Mouse (Mus musculus) adrenal gland, postnatal 36 days (tissue): ENCODE measurements around the gene Gm20388. TPM values are rescaled to one million over a fixed set of nuclear protein-coding genes. Genes with fewer than 3 reads are reported as not detected.

ENCODE experiments used
- DNase-seq, 2 experiments: peaks; one replicate each; pipeline ENCODE4 v3.0.0; 2021; ENCODE audit warnings: mixed read lengths in 1 of 2
- total RNA-seq, 2 experiments: library from RNA; stranded (reverse); gene quantifications; 2 replicates each; pipeline ENCODE4 v1.2.3; 2021

Gm20388 gene
- total RNA-seq, 2 experiments from 2014 or later: 2.4 to 7.4 TPM

DNA sequence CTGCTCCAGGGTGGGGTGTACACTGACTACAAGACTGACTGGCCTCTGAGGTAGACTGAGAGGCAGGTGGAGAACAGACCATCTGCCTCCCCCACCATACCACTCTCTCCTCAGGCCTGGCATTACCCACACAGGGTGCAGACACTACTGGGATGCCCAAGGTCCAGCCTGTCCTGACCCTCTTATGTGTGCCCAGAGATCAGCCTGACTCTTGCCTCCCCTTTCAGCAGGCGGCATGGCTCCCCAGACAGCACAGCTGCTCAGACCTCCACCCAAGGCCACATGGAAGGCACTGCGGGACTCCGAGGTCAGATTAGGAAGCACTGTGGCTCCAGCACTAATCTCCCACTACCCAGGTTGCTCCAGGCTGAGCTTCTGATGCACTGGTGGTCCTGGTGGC, 2760.1 kb downstream of the Gm20388 start:
- DNase-seq: no peak

DNA sequence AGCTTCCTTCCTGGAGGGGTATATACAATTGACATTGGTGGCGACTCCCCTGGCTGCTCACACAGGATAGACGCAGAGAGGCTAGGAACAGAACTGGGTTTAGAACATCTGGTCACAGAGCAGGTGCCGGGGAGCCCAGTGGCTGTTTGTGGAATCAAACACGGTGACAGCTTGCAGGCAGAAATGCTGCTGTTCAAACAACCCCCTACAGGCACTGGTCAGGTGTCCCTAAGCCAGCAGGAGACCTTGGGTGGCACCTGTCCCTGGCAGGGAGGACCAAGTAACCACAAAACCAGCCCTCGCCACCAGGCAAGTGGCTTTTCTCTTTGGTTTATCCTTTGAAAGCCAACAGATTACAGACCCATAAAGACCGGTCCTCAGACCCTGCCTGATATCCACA, 2761.3 kb downstream of the Gm20388 start:
- no peak for DNase-seq

DNA sequence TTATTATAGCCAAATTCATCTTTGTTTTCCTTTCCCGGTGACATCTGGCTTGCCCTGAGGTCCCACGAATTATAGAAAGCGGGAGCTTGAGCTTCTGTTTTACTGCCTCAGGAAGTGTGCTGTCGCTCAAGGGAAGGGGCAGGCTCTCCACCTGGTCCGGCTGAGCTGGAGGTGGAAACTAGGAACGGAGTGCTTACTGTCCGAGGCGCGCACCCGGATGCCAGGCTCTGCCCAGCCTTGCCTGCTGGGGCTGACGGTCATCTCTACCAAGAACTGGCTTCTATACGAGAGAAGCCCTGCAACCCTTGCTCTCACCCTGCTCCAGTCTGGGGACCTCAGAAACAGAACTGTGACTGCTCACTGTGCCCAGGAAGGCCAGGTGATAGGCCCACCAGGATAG, 2763.3 kb downstream of the Gm20388 start:
- no peak for DNase-seq

GRCm38 (mm10) chr8:122674999-122675398, 2764.4 kb downstream of the Gm20388 start:
- no peak for DNase-seq

- no peak for DNase-seq
These were observed 2765.2 kb downstream of the Gm20388 start for GRCm38 (mm10) chr8:122675596-122676420.

DNA sequence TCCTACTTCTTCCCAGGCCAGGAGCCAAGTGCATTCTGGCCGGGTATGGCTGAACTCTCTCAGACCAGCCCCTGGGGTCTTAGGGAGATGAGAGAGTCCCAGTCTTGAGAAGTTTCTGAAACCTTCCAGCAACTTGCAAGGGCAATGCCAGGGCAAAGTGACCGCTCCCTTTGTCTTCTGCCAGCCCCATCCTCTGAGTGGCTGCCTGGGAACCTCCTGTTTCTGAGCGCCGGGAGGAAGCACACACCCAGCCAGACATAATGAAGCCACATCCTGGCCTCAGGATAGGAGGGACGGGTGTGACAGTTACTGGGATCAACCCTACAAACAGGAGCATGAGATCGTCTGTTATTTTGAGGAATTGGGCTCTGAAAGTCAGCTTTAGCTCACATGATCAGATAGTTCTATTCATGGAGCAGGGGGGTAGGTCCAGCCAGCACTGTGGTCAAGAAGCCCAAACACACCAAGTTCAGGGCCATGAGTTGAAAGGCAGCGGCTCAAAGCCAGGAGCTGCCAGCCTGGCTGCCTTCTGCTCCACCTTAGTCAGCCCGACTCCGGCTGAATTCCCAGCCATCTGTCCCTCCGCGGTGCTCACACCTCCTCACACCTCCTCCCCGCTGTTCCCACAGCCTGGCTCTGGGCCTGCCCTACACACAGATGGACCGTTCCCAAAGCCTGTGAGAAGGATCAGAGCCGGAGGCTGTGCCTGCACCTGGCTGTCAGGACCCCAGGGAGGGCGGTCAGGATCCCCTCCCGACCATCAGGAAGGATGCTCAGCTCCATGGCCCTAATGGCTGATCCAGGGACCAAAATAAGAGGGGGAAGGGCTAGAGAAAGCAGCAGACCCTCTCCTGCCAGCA, 2766.2 kb downstream of the Gm20388 start:
- peak; percentile 51 to 65 for DNase-seq

- DNase-seq: no peak
These were observed 2766.9 kb downstream of the Gm20388 start for GRCm38 (mm10) chr8:122677481-122678021.

DNA sequence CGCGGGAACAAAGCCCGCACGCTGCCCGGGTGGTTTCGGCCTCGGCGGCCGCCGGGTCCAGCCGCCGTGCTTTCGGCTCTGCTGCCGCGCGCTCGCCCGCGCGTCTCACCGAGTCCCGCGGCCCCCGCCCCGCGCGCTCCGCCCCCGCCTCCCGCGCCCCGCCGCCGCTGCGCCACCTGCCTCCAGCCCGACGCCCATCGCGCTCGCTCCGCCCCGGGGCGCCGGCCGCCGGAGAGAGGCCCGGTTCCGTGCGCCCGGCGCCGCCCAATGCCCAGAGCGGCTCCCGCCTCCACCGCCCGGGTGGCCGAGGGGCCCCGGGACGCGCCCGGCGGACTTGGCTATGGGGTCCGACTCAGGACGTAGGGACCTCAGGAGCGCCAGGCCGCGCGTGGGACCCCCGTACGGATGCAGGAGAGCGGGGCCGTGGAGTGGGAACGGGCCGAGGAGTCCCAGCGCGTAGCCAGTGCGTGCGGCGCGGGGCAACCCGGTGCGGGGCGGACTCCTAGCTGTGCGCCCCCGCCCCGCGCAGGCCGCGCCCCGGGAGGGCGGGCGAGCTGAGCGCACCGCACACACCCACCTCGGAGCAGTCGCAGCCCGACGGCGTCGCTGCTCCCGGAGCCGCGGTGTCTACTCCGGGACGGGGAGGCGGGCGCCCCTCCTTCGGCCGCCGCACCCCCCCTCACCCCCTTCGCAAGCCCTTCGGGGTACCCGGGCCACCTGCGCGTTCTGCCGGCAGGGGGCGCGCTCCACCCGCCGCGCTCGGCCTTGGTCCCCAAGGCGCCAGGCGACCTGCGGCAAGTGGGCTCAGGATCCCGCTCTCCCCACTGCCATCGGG, 2767.6 kb downstream of the Gm20388 start:
- DNase-seq: peak; percentile 84 to 90

- no peak for DNase-seq
These were observed 2768.2 kb downstream of the Gm20388 start for GRCm38 (mm10) chr8:122678896-122679210.

DNA sequence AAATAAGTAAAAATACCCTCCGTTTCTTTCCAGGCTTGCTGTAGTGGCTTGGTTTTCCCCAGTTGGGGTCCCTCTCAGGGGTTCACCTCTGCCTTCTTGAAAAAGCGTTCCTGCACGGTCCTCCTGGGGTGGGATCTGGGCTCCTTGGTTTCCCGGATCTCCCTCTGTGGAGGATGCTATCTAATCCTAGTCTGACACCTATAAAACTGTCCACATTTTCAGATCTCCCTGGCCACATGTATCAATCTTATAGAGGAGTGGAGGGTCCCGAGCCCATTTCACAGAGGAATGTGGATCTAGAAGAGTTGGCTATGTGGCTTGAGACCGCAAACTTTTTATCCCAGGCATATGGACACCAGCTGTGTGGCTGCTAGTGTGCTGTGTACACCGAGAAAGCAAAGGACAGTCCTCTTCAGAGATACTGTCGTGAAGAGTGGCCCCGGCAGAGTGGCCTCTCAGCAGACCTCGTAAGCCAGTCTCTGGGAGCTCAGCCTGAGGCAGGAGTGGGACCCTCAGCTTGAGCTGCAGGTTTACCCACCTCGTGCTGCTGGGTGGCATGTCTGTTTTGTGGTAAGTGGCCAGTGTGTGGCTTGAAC, 2768.8 kb downstream of the Gm20388 start:
- no peak for DNase-seq

GRCm38 (mm10) chr8:122680171-122680570, 2769.5 kb downstream of the Gm20388 start:
- DNase-seq: no peak

GRCm38 (mm10) chr8:122682820-122683219, 2772.2 kb downstream of the Gm20388 start:
- DNase-seq: no peak

DNA sequence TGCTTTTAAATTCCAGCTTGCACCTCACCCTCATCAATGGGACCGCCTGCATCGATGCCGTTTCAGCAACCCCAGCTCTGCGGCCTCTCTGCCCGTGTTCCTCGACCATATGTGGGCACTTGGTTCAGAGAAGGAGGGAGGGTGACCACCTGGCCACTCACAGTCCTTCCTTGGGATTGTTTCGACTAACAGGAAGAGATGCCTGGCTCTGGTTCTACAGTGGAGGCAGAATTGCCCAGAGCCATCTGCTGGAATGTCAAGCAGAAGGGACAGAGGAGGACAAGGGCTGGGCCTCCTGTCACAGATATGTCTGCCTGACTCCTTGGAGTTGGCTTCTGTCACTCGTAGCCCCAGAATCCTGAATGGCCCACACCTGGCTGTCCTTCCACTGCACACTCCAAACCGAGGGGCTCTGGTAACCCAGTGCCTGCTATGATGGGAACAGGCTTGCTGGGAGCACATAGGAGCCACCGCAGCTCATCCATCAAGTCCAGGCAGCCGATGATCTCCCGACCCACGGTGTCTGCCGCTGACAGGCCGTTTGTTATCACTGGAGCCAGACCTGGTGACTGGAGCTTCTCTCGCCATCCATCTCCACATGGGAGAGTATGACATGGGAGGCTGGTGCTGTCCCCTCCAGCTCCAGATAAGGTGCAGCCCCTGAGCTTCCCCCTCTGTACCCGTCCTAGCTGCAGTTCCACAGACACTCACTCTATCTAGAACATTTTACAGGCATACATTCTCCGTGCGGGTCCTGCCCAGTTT, 2774.6 kb downstream of the Gm20388 start:
- no peak for DNase-seq

- DNase-seq: no peak
These were observed 2776.2 kb downstream of the Gm20388 start for GRCm38 (mm10) chr8:122686879-122687278.

DNA sequence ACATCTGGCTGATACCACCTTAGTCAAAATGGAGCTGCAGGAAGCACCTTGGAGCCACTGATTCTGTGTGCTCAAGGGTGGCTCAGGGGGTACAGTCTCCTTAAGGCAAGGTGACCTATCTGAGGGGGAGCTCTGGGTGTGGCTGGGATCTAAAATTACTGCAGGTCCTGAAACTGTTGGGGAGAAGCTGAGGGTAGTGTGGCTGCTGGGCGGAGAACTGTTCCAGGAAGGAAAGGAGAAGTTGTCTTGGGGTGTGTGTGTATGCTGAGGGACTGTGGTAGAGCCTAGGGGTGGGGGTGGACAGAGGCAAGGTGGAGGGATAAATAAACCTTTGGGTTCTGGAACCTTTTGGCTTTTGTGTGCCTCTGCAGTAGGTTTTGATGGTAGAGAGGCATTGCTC, 2778.7 kb downstream of the Gm20388 start:
- no peak for DNase-seq

GRCm38 (mm10) chr8:122691018-122691417, 2780.4 kb downstream of the Gm20388 start:
- DNase-seq: peak; percentile 66 to 81

DNA sequence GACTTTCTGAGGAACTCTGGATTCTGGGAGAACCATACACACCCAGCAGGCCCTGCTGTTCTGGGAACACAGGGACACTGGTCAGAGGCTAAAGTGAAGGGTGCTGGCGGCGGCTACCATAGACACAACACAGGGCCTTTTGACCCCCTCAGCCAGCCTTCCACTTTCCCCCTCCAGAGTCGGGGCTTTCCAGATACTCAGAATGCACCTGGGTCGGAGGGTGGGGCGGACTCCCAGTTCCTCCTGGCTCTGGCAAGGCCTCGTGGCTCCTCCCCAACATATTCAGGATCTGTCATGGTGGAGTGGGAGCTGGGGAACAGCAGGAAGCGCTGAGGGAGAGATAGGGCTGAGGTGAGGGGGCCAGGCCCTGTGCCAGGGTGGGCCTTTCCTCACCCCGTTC, 2781.5 kb downstream of the Gm20388 start:
- DNase-seq: no peak

- DNase-seq: peak; percentile 18 to 52
These were observed 2784.9 kb downstream of the Gm20388 start for GRCm38 (mm10) chr8:122695438-122696042.

GRCm38 (mm10) chr8:122697181-122697581, 2786.5 kb downstream of the Gm20388 start:
- peak; percentile 25 to 59 for DNase-seq

DNA sequence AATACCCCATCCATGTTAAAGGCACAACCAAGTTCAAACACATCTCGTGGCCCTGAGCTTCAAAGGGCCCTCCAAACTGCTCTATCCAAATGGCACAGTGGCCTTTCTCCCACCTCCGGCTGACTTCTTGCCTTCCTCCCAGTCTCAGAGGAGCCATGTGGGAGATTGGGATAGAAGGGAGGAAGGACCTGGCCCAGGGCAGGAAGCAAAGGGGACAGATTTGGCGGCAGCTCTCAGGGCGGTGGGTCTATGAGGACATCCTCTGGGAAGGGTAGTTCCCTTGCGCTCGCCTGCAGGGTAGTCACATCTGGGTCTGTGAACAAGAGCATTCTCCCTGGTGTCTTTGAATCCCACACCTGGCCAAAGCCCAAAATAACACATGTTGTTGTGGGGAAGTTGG, 2786.9 kb downstream of the Gm20388 start:
- DNase-seq: no peak
